Mouse (Mus musculus) MEL (cell line): ENCODE measurements around the gene Txndc5. TPM values are rescaled to one million over a fixed set of nuclear protein-coding genes. Genes with fewer than 3 reads are reported as not detected.

Experiments
- DNase-seq: peaks from one replicate; pipeline ENCODE4 v3.0.0; 2011; ENCODE audit warnings: low read depth, low spot score
- H3K27ac ChIP-seq: 2 replicates; pipeline ENCODE4 v1.5.1; 2012; ENCODE audit warnings: low read depth, mild to moderate bottlenecking, control low read depth, low read length, moderate library complexity; ENCODE audit not compliant: control insufficient read depth
- H3K27me3 ChIP-seq, 2 experiments: fragments of 150-350 bp in 1 of 2; sonication (generic) in 1 of 2; 2 replicates each; pipeline ENCODE4 v1.6.1; 2012; ENCODE audit warnings: low read length in 2 of 2, mild to moderate bottlenecking in 2 of 2, improper control_type of control experiment in 1 of 2, moderate library complexity in 1 of 2; ENCODE audit not compliant: insufficient read depth in 2 of 2, control insufficient read depth in 1 of 2
- H3K36me3 ChIP-seq, 2 experiments: 2 replicates each; pipeline ENCODE4 v1.6.1; 2012 to 2014; ENCODE audit warnings: low read length in 2 of 2, improper control_type of control experiment in 1 of 2, inconsistent platforms in 1 of 2, mild to moderate bottlenecking in 1 of 2; ENCODE audit not compliant: insufficient read depth in 2 of 2, control insufficient read depth in 1 of 2
- H3K4me1 ChIP-seq, 2 experiments: fragments of 150-350 bp in 1 of 2; sonication (generic) in 1 of 2; 2 replicates each; pipeline ENCODE4 v1.6.1; 2012; ENCODE audit warnings: low read length in 2 of 2, improper control_type of control experiment in 1 of 2, mild to moderate bottlenecking in 1 of 2; ENCODE audit not compliant: insufficient read depth in 2 of 2, control insufficient read depth in 1 of 2
- H3K4me3 ChIP-seq, 2 experiments: fragments of 150-350 bp in 1 of 2; sonication (generic) in 1 of 2; 2 replicates each; pipeline ENCODE4 v1.5.1; 2012; ENCODE audit warnings: low read depth in 2 of 2, low read length in 2 of 2, mild to moderate bottlenecking in 2 of 2, moderate library complexity in 2 of 2, control low read depth in 1 of 2, improper control_type of control experiment in 1 of 2; ENCODE audit not compliant: control insufficient read depth in 1 of 2, insufficient read depth in 1 of 2
- H3K79me2 ChIP-seq: 2 replicates; pipeline ENCODE4 v1.6.1; 2012; ENCODE audit warnings: mild to moderate bottlenecking, low read length, moderate library complexity; ENCODE audit not compliant: control insufficient read depth, poor library complexity, insufficient read depth
- H3K9ac ChIP-seq: 2 replicates; pipeline ENCODE4 v1.6.1; 2012; ENCODE audit warnings: low read depth, mild to moderate bottlenecking, control low read depth, low read length, moderate library complexity; ENCODE audit not compliant: control insufficient read depth, poor library complexity, severe bottlenecking
- H3K9me3 ChIP-seq: fragments of 150-350 bp; sonication (generic); replicated peaks from 2 replicates; pipeline ENCODE4 v1.6.1; 2012; ENCODE audit warnings: mild to moderate bottlenecking, low read length, improper control_type of control experiment, moderate library complexity; ENCODE audit not compliant: insufficient read depth
- CHD1 ChIP-seq: IDR thresholded peaks from 2 replicates; pipeline ENCODE4 v1.6.1; 2012; ENCODE audit warnings: low read depth, mild to moderate bottlenecking, inconsistent platforms, low read length, improper control_type of control experiment
- CHD2 ChIP-seq: IDR thresholded peaks from 2 replicates; pipeline ENCODE4 v1.6.1; 2011; ENCODE audit warnings: low read length, improper control_type of control experiment
- EP300 ChIP-seq, 2 experiments: IDR thresholded peaks; 2 replicates each; pipeline ENCODE4 v1.6.1; 2011; ENCODE audit warnings: improper control_type of control experiment in 2 of 2, low read length in 2 of 2, low read depth in 1 of 2, mild to moderate bottlenecking in 1 of 2
- ETS1 ChIP-seq: IDR thresholded peaks from 2 replicates; pipeline ENCODE4 v1.6.1; 2012; ENCODE audit warnings: low read depth, mild to moderate bottlenecking, inconsistent platforms, low read length, improper control_type of control experiment, moderate library complexity
- GABPA ChIP-seq: IDR thresholded peaks from 2 replicates; pipeline ENCODE4 v1.6.1; 2012; ENCODE audit warnings: low read depth, mild to moderate bottlenecking, inconsistent platforms, low read length, improper control_type of control experiment, moderate library complexity
- GATA1 ChIP-seq: IDR thresholded peaks from 2 replicates; pipeline ENCODE4 v1.6.1; 2011; ENCODE audit warnings: low read depth, low read length, improper control_type of control experiment
- KAT2A ChIP-seq: conservative IDR thresholded peaks from 2 replicates; pipeline ENCODE4 v1.6.1; 2012; ENCODE audit warnings: low read depth, low read length, improper control_type of control experiment, inconsistent platforms
- MAX ChIP-seq: IDR thresholded peaks from 2 replicates; pipeline ENCODE4 v1.6.1; 2011; ENCODE audit warnings: low read length, improper control_type of control experiment
- MAZ ChIP-seq: IDR thresholded peaks from 2 replicates; pipeline ENCODE4 v1.6.1; 2012; ENCODE audit warnings: low read depth, mild to moderate bottlenecking, inconsistent platforms, low read length, improper control_type of control experiment
- MXI1 ChIP-seq: IDR thresholded peaks from 2 replicates; pipeline ENCODE4 v1.6.1; 2011; ENCODE audit warnings: mild to moderate bottlenecking, low read depth, low read length, improper control_type of control experiment
- NRF1 ChIP-seq: IDR thresholded peaks from 2 replicates; pipeline ENCODE4 v1.6.1; 2014; ENCODE audit warnings: low read depth, mild to moderate bottlenecking, inconsistent platforms, low read length, improper control_type of control experiment, moderate library complexity; ENCODE audit not compliant: poor library complexity, insufficient read depth, severe bottlenecking
- POLR2AphosphoS2 ChIP-seq: IDR thresholded peaks from 2 replicates; pipeline ENCODE4 v1.6.1; 2011; ENCODE audit warnings: low read length, improper control_type of control experiment
- SIN3A ChIP-seq: IDR thresholded peaks from 2 replicates; pipeline ENCODE4 v1.6.1; 2012; ENCODE audit warnings: low read length, improper control_type of control experiment, inconsistent platforms
- SMC3 ChIP-seq: IDR thresholded peaks from 2 replicates; pipeline ENCODE4 v1.6.1; 2011; ENCODE audit warnings: low read depth, low read length, improper control_type of control experiment
- TAL1 ChIP-seq: IDR thresholded peaks from 2 replicates; pipeline ENCODE4 v1.6.1; 2012; ENCODE audit warnings: mild to moderate bottlenecking, inconsistent platforms, low read length, moderate library complexity, mixed read lengths
- TBP ChIP-seq: IDR thresholded peaks from 2 replicates; pipeline ENCODE4 v1.8.0; 2011; ENCODE audit warnings: low read depth, low read length, improper control_type of control experiment
- ZKSCAN1 ChIP-seq: IDR thresholded peaks from 2 replicates; pipeline ENCODE4 v1.6.1; 2012; ENCODE audit warnings: low read depth, mild to moderate bottlenecking, inconsistent platforms, low read length, improper control_type of control experiment, moderate library complexity
- ZMIZ1 ChIP-seq: IDR thresholded peaks from 2 replicates; pipeline ENCODE4 v1.6.1; 2012; ENCODE audit warnings: low read depth, mild to moderate bottlenecking, inconsistent platforms, low read length, improper control_type of control experiment, moderate library complexity
- polyA plus RNA-seq, 2 experiments: library from polyadenylated mRNA; stranded (reverse) in 1 of 2; unstranded in 1 of 2; fragments of >175 nt in 1 of 2; fragments of >200 nt in 1 of 2; gene quantifications; 2 replicates each; pipeline versions ENCODE4 v1.2.1 to v1.2.4; 2012; ENCODE audit warnings: low replicate concordance in 2 of 2, low read depth in 1 of 2; ENCODE audit not compliant: insufficient read length in 2 of 2, insufficient read depth in 1 of 2, missing spikeins in 1 of 2
- total RNA-seq: library from RNA; depleted of rRNA; stranded (reverse); fragments of 300-350 nt; gene quantifications from 2 replicates; pipeline ENCODE4 v1.2.3, GENCODE M21; 2012

Txndc5 gene
- total and polyA plus RNA-seq, 3 experiments: 87.3 to 114 TPM; not detected in 1

DNA sequence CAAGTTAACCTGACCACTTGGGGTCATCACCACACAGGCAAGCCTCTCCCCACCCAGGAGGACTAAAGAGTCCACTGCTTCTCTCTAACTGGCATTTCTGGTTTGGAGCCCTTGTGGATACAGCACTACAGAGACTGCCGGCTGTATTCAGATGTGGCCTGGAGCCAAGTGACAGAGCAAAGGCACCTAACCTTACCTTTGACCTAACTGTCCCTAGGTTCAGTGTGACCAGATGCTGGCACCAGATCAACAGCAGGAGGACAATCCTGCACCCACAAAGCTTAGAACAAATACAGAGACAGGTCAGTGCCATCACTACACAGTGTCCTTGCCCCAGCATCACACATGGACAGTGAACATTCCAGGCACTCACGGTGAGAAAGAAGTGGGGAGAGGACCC lies 2.5 kb downstream of the Txndc5 start:
- no peak overlapping the region for H3K9ac ChIP-seq
- H3K36me3 ChIP-seq: peaks cover 7 to 14% of the 10 kb centered on the region in 2 experiments
- H3K27me3 ChIP-seq: no peaks in the 10 kb centered on the region
- H3K4me1 ChIP-seq: peaks cover 0 to 15% of the 10 kb centered on the region in 2 experiments; a peak in 2 of 4 replicates
- no peaks in the 10 kb centered on the region for H3K9me3 ChIP-seq
- no peak for DNase-seq
- H3K4me3 ChIP-seq: no peak overlapping the region
- H3K79me2 ChIP-seq: peaks cover 25% of the 10 kb centered on the region
- TF ChIP-seq TBP (no peak), GATA1 (no peak), MXI1 (no peak), SMC3 (no peak), GABPA (no peak), CHD1 (no peak), ZKSCAN1 (no peak)
- TF ChIP-seq, all 39 proteins: peak for 0
- no peak overlapping the region for H3K27ac ChIP-seq

DNA sequence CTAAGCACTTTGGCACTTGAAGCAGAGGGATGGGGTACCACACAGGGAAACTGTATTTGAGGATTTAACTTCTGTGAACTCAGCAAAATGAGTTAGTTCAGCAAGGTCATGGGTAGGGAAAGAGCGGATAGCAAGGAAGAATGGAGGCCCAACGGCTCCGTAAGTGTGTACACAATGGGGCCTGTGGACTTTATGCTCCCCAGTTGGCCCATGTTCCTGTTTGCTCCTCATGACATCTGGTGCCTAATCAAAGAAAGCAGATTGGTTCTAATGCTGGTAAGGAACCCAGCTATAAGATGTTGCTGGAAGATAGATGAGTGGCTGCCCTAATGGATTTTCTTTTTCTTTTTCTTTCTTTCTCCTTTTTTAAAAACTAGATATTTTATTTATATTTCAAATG lies 3.4 kb downstream of the Txndc5 start:
- no peak overlapping the region for H3K27ac ChIP-seq
- no peak overlapping the region for H3K4me3 ChIP-seq
- TF ChIP-seq TAL1 (no peak; the same call in 1 of the 2 replicates), MAZ (no peak), ETS1 (no peak), SMC3 (no peak), SIN3A (no peak), EP300 (IDR thresholded peaks at IDR 0.05; ENCODE audit: low read depth in 1 of 2, low read length in 2 of 2) (no peak), CHD2 (no peak), POLR2AphosphoS2 (no peak), GABPA (no peak)
- no peaks in the 10 kb centered on the region for H3K27me3 ChIP-seq
- peaks cover 7 to 14% of the 10 kb centered on the region in 2 experiments for H3K36me3 ChIP-seq
- no peak overlapping the region for H3K9ac ChIP-seq
- no peaks in the 10 kb centered on the region for H3K9me3 ChIP-seq
- H3K79me2 ChIP-seq: peaks cover 25% of the 10 kb centered on the region
- DNase-seq: no peak
- H3K4me1 ChIP-seq: peaks cover 0 to 15% of the 10 kb centered on the region in 2 experiments; a peak in 2 of 4 replicates

GRCm38 (mm10) chr13:38523231-38523630 lies 5.4 kb downstream of the Txndc5 start:
- TF ChIP-seq ZKSCAN1 (no peak), ZMIZ1 (no peak), MAX (no peak), KAT2A (no peak), NRF1 (no peak)
- Histone ChIP-seq H3K27ac (no peak overlapping the region), H3K27me3 (no peaks in the 10 kb centered on the region), H3K4me3 (no peak overlapping the region), H3K79me2 (peaks cover 25% of the 10 kb centered on the region), H3K9me3 (no peaks in the 10 kb centered on the region), H3K36me3 (peaks cover 11 to 14% of the 10 kb centered on the region in 2 experiments), H3K4me1 (peaks cover 0 to 9% of the 10 kb centered on the region in 2 experiments; a peak in 2 of 4 replicates), H3K9ac (no peak overlapping the region)
- DNase-seq: no peak
